Mouse (Mus musculus): ENCODE results near the gene Zfp317. TPM values are rescaled to one million over a fixed set of nuclear protein-coding genes. Genes with fewer than 3 reads are reported as not detected.

Zfp317 gene
- 1 to 10 TPM in 1 of 2 experiments, under 1 TPM in 1; 0.19 to 3.8 TPM for polyA plus RNA-seq (2012; fragmentation: generic; extraction: Trizol)

DNA sequence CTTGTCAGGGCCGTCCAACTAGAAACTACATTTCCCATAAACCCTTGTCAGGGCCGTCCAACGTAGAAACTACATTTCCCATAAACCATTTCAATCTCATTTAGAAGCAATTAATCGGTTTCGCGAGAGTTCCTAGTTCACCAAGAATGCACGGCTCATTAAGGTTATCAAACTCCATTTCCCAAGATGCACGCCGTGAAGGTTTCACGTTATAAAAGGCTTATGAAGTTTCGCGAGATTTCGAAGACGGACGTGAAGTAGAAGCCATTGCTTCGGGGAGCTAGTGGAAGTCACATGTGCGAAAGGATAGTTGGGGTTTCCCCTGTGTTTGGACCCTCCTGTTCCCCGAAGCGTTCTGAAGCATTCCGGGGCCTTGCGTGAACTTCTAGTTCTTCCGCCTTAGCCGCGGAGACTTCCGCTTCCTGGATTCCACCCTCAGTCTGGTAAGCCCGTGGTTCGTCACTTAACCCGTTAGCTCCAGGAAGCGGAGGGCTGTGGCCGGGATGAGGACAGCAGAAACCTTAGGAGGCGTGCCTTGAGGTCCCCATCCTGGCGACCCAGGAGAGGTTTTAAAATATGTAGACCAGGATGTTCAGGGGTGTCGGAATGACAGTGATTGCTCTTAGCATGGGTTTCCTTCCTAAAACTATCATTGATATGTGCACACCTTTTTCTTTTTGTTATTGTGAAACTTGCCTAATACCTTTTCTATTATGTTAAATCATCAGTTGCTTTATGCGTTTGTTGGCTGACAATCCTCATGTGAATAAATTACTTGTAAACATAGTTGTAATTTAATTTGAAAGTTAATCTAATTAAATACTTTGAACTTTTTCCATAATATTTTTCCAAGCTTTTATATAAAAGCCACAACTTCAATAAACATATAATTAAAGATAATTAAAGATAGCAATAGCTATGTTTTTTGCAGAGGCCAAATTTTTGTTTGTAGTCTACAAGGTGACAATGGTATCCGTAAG lies at the start of gene Zfp317:
Gene Zfp317 (plus strand): TSS at position 260 of the 980 bp plus-strand sequence.

GRCm38 (mm10) chr9:19582317-19582716 lies 39.6 kb upstream of the Zfp317 start, which contains the start of gene Olfr855:
TSS of gene Olfr855 (plus strand) at chr9:19582617.

Other genes starting within 250 kb of the Zfp317 start
- not detected for gene Olfr847, start 243.4 kb upstream of the Zfp317 start, polyA plus RNA-seq (2012; fragmentation: generic; extraction: Trizol)
- not detected for gene Olfr849, start 181.8 kb upstream of the Zfp317 start, polyA plus RNA-seq (2012; fragmentation: generic; extraction: Trizol)
- gene Olfr850, start 143.9 kb upstream of the Zfp317 start, polyA plus RNA-seq (2012; fragmentation: generic; extraction: Trizol): not detected
- not detected for gene Olfr851, start 128.8 kb upstream of the Zfp317 start, polyA plus RNA-seq (2012; fragmentation: generic; extraction: Trizol)
- gene Olfr853, start 81.0 kb upstream of the Zfp317 start, polyA plus RNA-seq (2012; fragmentation: generic; extraction: Trizol): not detected
- gene Olfr854, start 54.7 kb upstream of the Zfp317 start, polyA plus RNA-seq (2012; fragmentation: generic; extraction: Trizol): not detected
- gene Olfr855, start 39.5 kb upstream of the Zfp317 start, polyA plus RNA-seq (2012; fragmentation: generic; extraction: Trizol): not detected
- gene Olfr857, start 87.3 kb downstream of the Zfp317 start, polyA plus RNA-seq (2012; fragmentation: generic; extraction: Trizol): not detected
- not detected for gene Olfr58, start 158.2 kb downstream of the Zfp317 start, polyA plus RNA-seq (2012; fragmentation: generic; extraction: Trizol)
- gene Olfr859, start 182.8 kb downstream of the Zfp317 start, polyA plus RNA-seq (2012; fragmentation: generic; extraction: Trizol): not detected
- not detected for gene Olfr860, start 227.6 kb downstream of the Zfp317 start, polyA plus RNA-seq (2012; fragmentation: generic; extraction: Trizol)